Mouse (Mus musculus): ENCODE measurements at regions not wholly inside any gene's neighbourhood (a gene's known extent, or its start where the extent isn't known, plus 50 kb on each side); places are given as distances from the start of the nearest gene placed in this dataset.
"Not testable (repeated sequence)": the region's sequence is repeated elsewhere in the genome, so short reads cannot be mapped to it uniquely, and the experiment has no call there.

DNA sequence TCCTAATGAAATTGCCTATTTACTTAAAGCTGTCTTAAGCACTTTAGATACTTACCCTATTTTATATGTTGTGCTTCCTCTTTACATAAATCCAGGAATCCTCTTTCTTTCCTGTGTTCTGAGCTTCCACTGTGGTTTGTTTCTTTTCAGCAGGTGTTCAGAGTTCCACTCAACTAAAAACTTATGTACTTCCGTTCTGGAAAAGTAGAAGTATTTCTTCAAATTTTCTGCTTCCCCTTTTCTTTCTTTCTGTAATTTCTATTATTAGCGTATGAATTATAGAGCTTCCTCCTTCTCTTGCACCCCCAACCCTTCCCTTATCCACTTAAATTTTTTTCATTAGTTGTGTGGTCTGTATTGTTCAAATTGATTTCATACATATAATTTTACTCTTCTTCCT lies 165.8 kb upstream of the Nudt12 start:
- no peak for DNase-seq (ENCODE audit: low spot score)
- H3K27me3 ChIP-seq (ENCODE audit: low read depth, poor library complexity, severe bottlenecking): peaks cover 5% of the 10 kb centered on the region; the same call in 1 of the 2 replicates
- no peaks in the 10 kb centered on the region for H3K36me3 ChIP-seq
- no peaks in the 10 kb centered on the region for H3K9me3 ChIP-seq (replicated peaks)
- WGBS: 91% methylated on average over 2 of the region's 2 CpGs
- H3K4me1 ChIP-seq: peaks cover 11% of the 10 kb centered on the region
- H3K4me3 ChIP-seq: no peak overlapping the region
- no peak overlapping the region for H3K27ac ChIP-seq

DNA sequence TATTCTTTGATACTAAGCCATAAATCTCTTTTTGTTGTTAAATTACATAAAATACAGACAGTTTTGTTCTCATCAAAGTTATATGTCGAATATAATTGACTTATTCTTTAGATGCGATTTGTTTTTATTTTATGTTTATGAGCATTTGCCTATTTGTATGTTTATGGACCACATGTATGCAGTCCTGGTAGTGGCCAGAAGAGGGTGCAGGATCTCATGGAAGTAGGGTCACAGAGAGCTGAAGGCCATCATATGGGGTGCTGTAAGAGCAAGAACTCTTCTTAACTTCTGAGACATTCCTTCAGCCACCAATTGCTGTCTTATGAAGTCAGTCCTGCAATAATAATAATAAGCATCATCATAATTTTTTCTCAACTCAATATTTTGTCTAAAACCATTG lies 143.2 kb upstream of the Nudt12 start:
- Histone ChIP-seq H3K4me1 (no peaks in the 10 kb centered on the region), H3K36me3 (no peaks in the 10 kb centered on the region), H3K27ac (no peak overlapping the region), H3K4me3 (no peak overlapping the region), H3K9me3 (replicated peaks) (no peaks in the 10 kb centered on the region), H3K27me3 (ENCODE audit: low read depth, poor library complexity, severe bottlenecking) (no peaks in the 10 kb centered on the region)
- no peak for DNase-seq (ENCODE audit: low spot score)
- WGBS: 83% methylated on average over 2 of the region's 2 CpGs

DNA sequence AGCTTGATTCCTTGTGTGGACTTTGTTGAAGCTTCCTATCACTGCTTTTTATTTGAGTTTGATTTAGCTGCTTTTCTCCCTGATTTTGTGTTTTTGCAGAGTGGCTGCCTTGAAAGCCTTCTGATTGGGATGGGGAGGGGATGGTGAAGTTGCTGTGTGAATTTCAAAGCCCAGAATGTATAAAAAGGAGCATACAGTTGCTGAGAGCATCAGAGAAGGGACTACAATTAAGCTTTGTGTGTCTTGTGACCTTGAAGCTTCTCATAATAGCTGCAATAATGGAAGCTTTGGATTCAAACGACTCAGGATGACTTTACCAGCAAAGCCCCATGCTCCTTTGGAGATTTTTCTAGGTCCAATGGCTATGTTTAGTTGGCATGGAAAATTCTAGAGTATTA lies 130.6 kb upstream of the Nudt12 start:
- Histone ChIP-seq H3K9me3 (replicated peaks) (no peaks in the 10 kb centered on the region), H3K27me3 (ENCODE audit: low read depth, poor library complexity, severe bottlenecking) (no peaks in the 10 kb centered on the region), H3K36me3 (no peaks in the 10 kb centered on the region), H3K4me3 (no peak overlapping the region), H3K4me1 (no peaks in the 10 kb centered on the region), H3K27ac (no peak overlapping the region)
- DNase-seq (ENCODE audit: low spot score): no peak
- WGBS: 91% methylated on average over 1 of the region's 1 CpGs

DNA sequence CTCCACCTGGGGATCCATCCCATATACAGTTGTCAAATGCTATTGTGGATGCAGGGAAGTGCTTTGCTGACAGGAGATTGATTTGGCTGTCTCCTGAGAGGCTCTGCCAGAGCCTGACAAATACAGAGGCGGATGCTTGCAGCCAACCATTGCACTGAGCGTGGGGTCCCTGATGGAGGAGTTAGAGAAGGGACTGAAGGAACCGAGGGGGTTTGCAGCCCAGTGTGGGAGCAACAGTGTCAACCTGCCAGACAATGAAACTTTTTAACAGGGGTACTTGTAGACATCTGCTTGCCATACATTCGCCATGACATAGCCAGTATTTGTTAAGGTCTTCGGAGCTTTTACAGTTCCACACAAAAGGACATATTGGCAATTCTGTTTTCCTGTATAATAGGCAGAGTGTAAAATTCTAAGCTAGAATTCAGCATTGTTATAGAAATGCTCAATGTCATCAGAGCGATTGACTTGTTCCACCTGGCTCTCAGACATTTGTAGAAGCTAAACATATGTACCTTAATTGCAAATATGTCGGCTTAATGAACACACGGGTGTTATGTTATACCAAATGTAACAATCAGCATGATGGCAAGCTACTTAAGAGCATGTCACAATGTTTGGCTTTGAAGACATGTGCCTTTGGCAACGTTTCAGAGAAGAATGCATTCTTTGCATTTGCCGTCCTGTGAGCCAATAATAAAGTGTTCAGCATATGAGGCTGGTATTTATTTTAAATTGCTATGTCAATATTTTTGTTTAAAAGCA lies 130.0 kb upstream of the Nudt12 start:
- H3K9me3 ChIP-seq (replicated peaks): no peaks in the 10 kb centered on the region
- no peak for DNase-seq (ENCODE audit: low spot score)
- no peak overlapping the region for H3K4me3 ChIP-seq
- no peaks in the 10 kb centered on the region for H3K36me3 ChIP-seq
- no peaks in the 10 kb centered on the region for H3K4me1 ChIP-seq
- H3K27me3 ChIP-seq (ENCODE audit: low read depth, poor library complexity, severe bottlenecking): no peaks in the 10 kb centered on the region
- no peak overlapping the region for H3K27ac ChIP-seq
- 87% methylated on average over 10 of the region's 10 CpGs for WGBS

DNA sequence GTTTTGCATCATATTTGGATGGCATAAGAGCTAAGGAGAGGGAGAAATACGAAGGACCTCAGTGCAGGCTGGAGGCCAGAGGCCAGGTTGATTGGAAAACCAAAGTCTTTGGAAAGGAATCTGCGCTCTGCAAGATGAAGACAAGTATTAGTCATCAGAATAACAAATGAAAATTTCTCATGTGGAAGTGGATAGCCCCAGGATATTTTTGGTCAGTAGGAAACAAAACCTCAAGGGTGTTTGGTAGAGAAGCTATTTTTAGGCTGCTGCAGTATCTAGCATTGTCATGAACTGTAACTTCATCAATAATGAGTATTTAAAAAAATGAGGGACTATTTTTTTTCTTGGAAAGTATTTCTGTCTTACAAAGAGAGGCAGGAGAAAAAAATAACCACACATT lies 125.6 kb upstream of the Nudt12 start:
- no peaks in the 10 kb centered on the region for H3K36me3 ChIP-seq
- WGBS: 77% methylated on average over 2 of the region's 2 CpGs
- H3K27ac ChIP-seq: no peak overlapping the region
- no peak for DNase-seq (ENCODE audit: low spot score)
- no peak overlapping the region for H3K4me3 ChIP-seq
- H3K27me3 ChIP-seq (ENCODE audit: low read depth, poor library complexity, severe bottlenecking): no peaks in the 10 kb centered on the region
- H3K9me3 ChIP-seq (replicated peaks): no peaks in the 10 kb centered on the region
- H3K4me1 ChIP-seq: no peaks in the 10 kb centered on the region

DNA sequence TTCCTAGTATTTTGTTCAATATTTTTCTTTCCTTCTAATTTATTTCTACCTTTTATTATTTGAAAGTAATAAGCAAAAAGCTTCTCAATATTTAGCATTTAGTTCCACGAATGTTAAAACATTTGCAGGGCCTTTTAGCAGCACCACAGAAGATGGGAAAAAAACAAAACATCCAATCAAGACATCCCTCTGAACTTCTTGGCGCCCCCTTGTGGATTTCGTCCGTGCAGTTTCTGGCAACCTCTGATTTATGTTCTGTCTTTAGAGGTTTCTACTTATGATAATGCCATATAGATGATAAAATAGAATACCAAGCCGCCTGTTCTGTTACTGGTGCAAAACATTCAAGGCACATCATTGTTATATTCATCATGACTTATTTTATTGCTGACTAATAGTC lies 86.2 kb upstream of the Nudt12 start:
- H3K9me3 ChIP-seq (replicated peaks): no peaks in the 10 kb centered on the region
- WGBS: 15% methylated on average over 5 of the region's 5 CpGs
- DNase-seq (ENCODE audit: low spot score): peak; percentile 33
- no peaks in the 10 kb centered on the region for H3K36me3 ChIP-seq
- no peak overlapping the region for H3K4me3 ChIP-seq
- H3K4me1 ChIP-seq: no peaks in the 10 kb centered on the region
- H3K27me3 ChIP-seq (ENCODE audit: low read depth, poor library complexity, severe bottlenecking): no peaks in the 10 kb centered on the region
- no peak overlapping the region for H3K27ac ChIP-seq

DNA sequence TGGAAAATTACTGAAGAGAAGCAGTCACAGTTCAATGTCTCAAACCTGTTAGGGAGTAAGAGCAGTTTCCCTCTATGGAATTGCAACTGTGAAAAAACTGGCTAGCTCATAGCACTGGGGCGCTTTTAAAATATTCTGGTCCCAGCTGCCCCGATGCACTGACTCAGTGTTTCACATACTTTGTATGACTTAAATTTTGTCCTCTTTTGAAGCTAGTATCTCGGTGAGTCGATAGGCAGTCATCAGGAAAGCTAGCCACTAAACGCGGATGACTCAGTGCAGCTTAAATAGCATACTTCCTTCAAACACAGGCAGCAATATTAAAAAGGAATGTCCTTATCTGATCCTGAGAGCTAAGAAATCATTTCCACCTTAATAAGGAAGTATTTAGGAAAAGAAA lies 63.7 kb upstream of the Nudt12 start:
- not testable (repeated sequence) for DNase-seq (ENCODE audit: low spot score); H3K9me3 ChIP-seq (replicated peaks); H3K27ac ChIP-seq; H3K27me3 ChIP-seq (ENCODE audit: low read depth, poor library complexity, severe bottlenecking); H3K4me1 ChIP-seq; H3K36me3 ChIP-seq; H3K4me3 ChIP-seq
- 93% methylated on average over 4 of the region's 6 CpGs for WGBS

DNA sequence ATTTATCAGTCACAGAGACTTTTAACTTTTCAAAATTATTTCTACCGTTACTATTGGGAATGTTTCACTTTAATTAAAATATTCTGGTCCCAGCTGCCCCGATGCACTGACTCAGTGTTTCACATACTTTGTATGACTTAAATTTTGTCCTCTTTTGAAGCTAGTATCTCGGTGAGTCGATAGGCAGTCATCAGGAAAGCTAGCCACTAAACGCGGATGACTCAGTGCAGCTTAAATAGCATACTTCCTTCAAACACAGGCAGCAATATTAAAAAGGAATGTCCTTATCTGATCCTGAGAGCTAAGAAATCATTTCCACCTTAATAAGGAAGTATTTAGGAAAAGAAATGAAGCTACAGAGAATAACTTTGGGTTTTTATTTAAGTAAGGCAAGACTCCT lies 63.2 kb upstream of the Nudt12 start:
- not testable (repeated sequence) for H3K27me3 ChIP-seq (ENCODE audit: low read depth, poor library complexity, severe bottlenecking); H3K4me3 ChIP-seq; H3K36me3 ChIP-seq; H3K9me3 ChIP-seq (replicated peaks); H3K27ac ChIP-seq; DNase-seq (ENCODE audit: low spot score); H3K4me1 ChIP-seq
- WGBS: 90% methylated on average over 4 of the region's 6 CpGs
